Mouse (Mus musculus) E14TG2a.4 (cell line): ENCODE measurements around the gene Ddx4.

Experiments
- CTCF ChIP-seq: conservative IDR thresholded peaks from 2 replicates; pipeline ENCODE4 v1.5.1; 2014; ENCODE audit warnings: low read length
- NANOG ChIP-seq: IDR thresholded peaks from 2 replicates; pipeline ENCODE4 v1.6.1; 2014; ENCODE audit warnings: borderline replicate concordance, low read length, mixed read lengths

DNA sequence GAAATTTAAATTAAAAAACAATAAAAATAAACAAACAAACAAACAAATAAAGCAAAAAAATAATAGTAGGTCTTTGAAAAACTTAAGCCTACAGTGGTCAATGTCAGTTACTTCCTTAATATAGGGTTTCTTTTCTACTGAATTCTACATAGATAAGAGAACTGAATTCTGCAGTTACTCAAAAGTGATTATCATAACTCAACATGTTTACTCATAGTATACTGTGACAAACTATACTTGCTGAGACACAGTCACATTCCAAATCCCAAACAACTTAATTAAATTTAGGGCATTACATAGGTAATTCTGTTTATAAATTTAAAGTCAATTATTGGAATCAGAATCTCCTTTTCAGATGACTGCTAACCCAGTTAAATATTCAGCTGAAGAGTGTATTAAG lies 62.6 kb downstream of the Ddx4 start:
- TF ChIP-seq CTCF (no peak), NANOG (no peak)
